In genomic region chr5:135841651-135842050, GRCm38 (mm10) we compare ENCODE assay signal across 24 mouse cellular contexts. TPM values are rescaled to one million over a fixed set of nuclear protein-coding genes. Genes with fewer than 3 reads are reported as not detected.
DNase-seq lines count a peak whose midpoint lies in the region; TF ChIP-seq lines count a peak whose summit lies in the region.
"Had no signal": no experiment of that assay in that cellular context is flagged by ENCODE, and none has a peak within 500 bp of the region (broad histone marks: within the 10 kb centered on the region; RNA-seq: fewer than 3 reads in every experiment).

No protein-coding gene starts in this region.

- 59% methylated on average over 6 of the region's 6 CpGs for WGBS in heart, adult 2 months

- no peak overlapping the region for H3K27ac ChIP-seq in heart, adult 2 months
- H3K27ac ChIP-seq: forebrain, embryonic 15.5 days; heart, embryonic 15.5 days; hindbrain, embryonic 10.5 days; hindbrain, embryonic 13.5 days; intestine, embryonic 15.5 days had no signal

- no peaks in the 10 kb centered on the region for H3K36me3 ChIP-seq in heart, adult 2 months (ENCODE audit: control insufficient read depth, insufficient read depth, low read length)
- H3K36me3 ChIP-seq: heart, embryonic 12.5 days; heart, embryonic 15.5 days; hindbrain, embryonic 10.5 days; intestine, embryonic 15.5 days had no signal

- H3K4me3 ChIP-seq in heart, adult 2 months, result no peak overlapping the region
- H3K4me3 ChIP-seq: forebrain, embryonic 15.5 days; heart, embryonic 12.5 days; heart, embryonic 15.5 days; hindbrain, embryonic 10.5 days; hindbrain, embryonic 13.5 days; intestine, embryonic 15.5 days had no signal

- H3K27me3 ChIP-seq in heart, adult 2 months (ENCODE audit: control insufficient read depth, insufficient read depth, low read length), result peaks cover 2% of the 10 kb centered on the region; the same call in 1 of the 2 replicates
- H3K27me3 ChIP-seq: forebrain, embryonic 15.5 days; intestine, embryonic 15.5 days had no signal

- TF ChIP-seq POLR2A in heart, adult 2 months (IDR thresholded peaks at IDR 0.05; ENCODE audit: insufficient read depth, low read depth, low read length), result no peak

- peak; percentile 33 to 43 for DNase-seq in cerebellum, adult 18-20 months
- no peak for DNase-seq in cerebellum, adult 11-12 months
- peak; percentile 15 for DNase-seq in Muller cell, postnatal 12 days (ENCODE audit: inconsistent ontology term)
- peak; percentile 75 for DNase-seq in brain, adult 2 months (ENCODE audit: low read depth, low spot score)
- DNase-seq in heart, adult 2 months, result no peak
- no peak for DNase-seq in kidney, postnatal 36 days
- no peak for DNase-seq in right cerebral cortex, postnatal 10 days (ENCODE audit: low spot score in 2 of 2)
- DNase-seq: adrenal gland, adult 8-10 months; adrenal gland, postnatal 25 days; cerebellum, adult 8-10 months; cerebellum, postnatal 10 days; gastrocnemius, postnatal 14 days; heart, adult 11 months; heart, postnatal 10 days; heart, postnatal 36 days; kidney, adult 11 months; kidney, adult 9 months had no signal

- TF ChIP-seq EP300 in heart, adult 2 months (IDR thresholded peaks at IDR 0.05; ENCODE audit: insufficient read depth, low read depth, low read length), result no peak

- no peaks in the 10 kb centered on the region for H3K4me1 ChIP-seq in heart, adult 2 months (ENCODE audit: control insufficient read depth, insufficient read depth, low read length)
- H3K4me1 ChIP-seq: forebrain, embryonic 15.5 days; heart, embryonic 12.5 days; heart, embryonic 15.5 days; hindbrain, embryonic 10.5 days; hindbrain, embryonic 13.5 days; intestine, embryonic 15.5 days had no signal

- TF ChIP-seq CTCF in heart, adult 2 months (IDR thresholded peaks at IDR 0.05), result no peak

- intact Hi-C loops in heart, adult 2 months (cut with DNase I), result no loop called here

- no peaks in the 10 kb centered on the region for H3K79me2 ChIP-seq in heart, adult 2 months (replicated peaks; ENCODE audit: control insufficient read depth, insufficient read depth, low read length)

- no peak overlapping the region for H3K9ac ChIP-seq in heart, adult 2 months (ENCODE audit: low read depth, low read length)
- H3K9ac ChIP-seq: forebrain, embryonic 15.5 days; heart, embryonic 12.5 days; heart, embryonic 15.5 days; hindbrain, embryonic 13.5 days; intestine, embryonic 15.5 days had no signal

RNA-seq across cellular contexts. Expression of gene Srrm3, which starts 35.0 kb away (rescaled TPM):
- total RNA-seq in heart, adult 2 months (2021), result not detected
- polyA plus RNA-seq in heart, adult 2 months (2012; rRNA removed), result not detected in 2 replicates
- total RNA-seq: gastrocnemius, adult 18-20 months; gastrocnemius, postnatal 14 days; heart, postnatal 36 days had no signal

RNA-seq across cellular contexts. Expression of gene Hspb1, which starts 46.1 kb away (rescaled TPM):
- total RNA-seq in heart, adult 2 months (2021), result 100 to 1,000 TPM; 434 to 446 TPM
- polyA plus RNA-seq in heart, adult 2 months (2012; rRNA removed), result 427 and 635 TPM in 2 replicates

Comparison
In these comparisons a context has a peak if more than half of its experiments do, and no peak if none do; other contexts are left out.
1. DNase-seq: peak in cerebellum, adult 18-20 months (2 of 2), Muller cell, postnatal 12 days (single experiment) and brain, adult 2 months (single experiment); none in cerebellum, adult 11-12 months (single experiment), heart, adult 2 months (0 of 2), kidney, postnatal 36 days (0 of 2) and right cerebral cortex, postnatal 10 days (0 of 2).